Mouse (Mus musculus) spleen, adult 2 months (tissue): Measurements from ENCODE around the gene Gskip.

Source experiments
- CTCF ChIP-seq: fragments of 200-500 bp; IDR thresholded peaks from 2 replicates; pipeline ENCODE4 v1.5.1; 2011; ENCODE audit warnings: mild to moderate bottlenecking, inconsistent platforms; ENCODE audit not compliant: insufficient read depth, insufficient read length, insufficient replicate concordance; ENCODE audit errors: extremely low read depth
- POLR2A ChIP-seq: fragments of 200-500 bp; IDR thresholded peaks from 2 replicates; pipeline ENCODE4 v1.6.1; 2011; ENCODE audit warnings: low read depth, low read length, inconsistent platforms

GRCm38 (mm10) chr12:105685001-105685691 lies 517 bp downstream of the Gskip start, which contains the start of gene Atg2b:
- TF ChIP-seq CTCF (no peak), POLR2A (no peak)
